Mouse (Mus musculus) urinary bladder, postnatal 25 days (tissue): ENCODE data around the gene Vars2.

Experiments
- DNase-seq: peaks from one replicate; pipeline ENCODE4 v3.0.0; 2022; ENCODE audit warnings: low spot score

Gene Vars2

GRCm38 (mm10) chr17:35692368-35692767 lies 25.0 kb upstream of the Vars2 start:
- no peak for DNase-seq

GRCm38 (mm10) chr17:35691811-35692210 lies 24.4 kb upstream of the Vars2 start:
- DNase-seq = no peak

- DNase-seq = no peak
Measured at GRCm38 (mm10) chr17:35689936-35690645, 22.7 kb upstream of the Vars2 start.

- DNase-seq = no peak
Measured at GRCm38 (mm10) chr17:35688347-35689175, 21.2 kb upstream of the Vars2 start.

GRCm38 (mm10) chr17:35685061-35685460 lies 17.7 kb upstream of the Vars2 start:
- no peak for DNase-seq

GRCm38 (mm10) chr17:35681986-35682385 lies 14.6 kb upstream of the Vars2 start:
- no peak for DNase-seq

GRCm38 (mm10) chr17:35680591-35680990 lies 13.2 kb upstream of the Vars2 start:
- no peak for DNase-seq

- DNase-seq = peak; percentile 77
Measured at GRCm38 (mm10) chr17:35673416-35674035, 6.1 kb upstream of the Vars2 start, which contains the start of gene Gtf2h4. Gene Gtf2h4, minus strand, starts transcription at chr17:35673739.

- no peak for DNase-seq
Measured at GRCm38 (mm10) chr17:35672527-35672926, 5.1 kb upstream of the Vars2 start.

- DNase-seq = no peak
Measured at GRCm38 (mm10) chr17:35671846-35672245, 4.5 kb upstream of the Vars2 start.

GRCm38 (mm10) chr17:35669731-35670130 lies 2.3 kb upstream of the Vars2 start:
- DNase-seq = no peak

GRCm38 (mm10) chr17:35666851-35667256 lies 538 bp downstream of the Vars2 start:
- DNase-seq = peak; percentile 30

- DNase-seq = peak; percentile 25
Measured at GRCm38 (mm10) chr17:35665957-35666515, 1.4 kb downstream of the Vars2 start.

- DNase-seq = no peak
Measured at GRCm38 (mm10) chr17:35653086-35653485, 14.3 kb downstream of the Vars2 start.

- no peak for DNase-seq
Measured at GRCm38 (mm10) chr17:35649429-35649828, 18.0 kb downstream of the Vars2 start.

GRCm38 (mm10) chr17:35643609-35644236 lies 23.7 kb downstream of the Vars2 start, which contains the start of gene Mucl3:
Gene Mucl3, minus strand, starts transcription at chr17:35643695.
- DNase-seq = no peak

- DNase-seq = no peak
Measured at GRCm38 (mm10) chr17:35639352-35639751, 28.0 kb downstream of the Vars2 start.

GRCm38 (mm10) chr17:35638475-35639190 lies 28.8 kb downstream of the Vars2 start:
- peak; percentile 31 for DNase-seq

- DNase-seq = peak; percentile 21
Measured at GRCm38 (mm10) chr17:35636363-35636762, 31.0 kb downstream of the Vars2 start.

GRCm38 (mm10) chr17:35635699-35636111 lies 31.7 kb downstream of the Vars2 start:
- peak; percentile 54 for DNase-seq

- no peak for DNase-seq
Measured at GRCm38 (mm10) chr17:35635202-35635601, 32.2 kb downstream of the Vars2 start.
